Mouse (Mus musculus): ENCODE measurements around the gene Rps18.
"Not testable (repeated sequence)": the region's sequence is repeated elsewhere in the genome, so short reads cannot be mapped to it uniquely, and the experiment has no call there.

DNA sequence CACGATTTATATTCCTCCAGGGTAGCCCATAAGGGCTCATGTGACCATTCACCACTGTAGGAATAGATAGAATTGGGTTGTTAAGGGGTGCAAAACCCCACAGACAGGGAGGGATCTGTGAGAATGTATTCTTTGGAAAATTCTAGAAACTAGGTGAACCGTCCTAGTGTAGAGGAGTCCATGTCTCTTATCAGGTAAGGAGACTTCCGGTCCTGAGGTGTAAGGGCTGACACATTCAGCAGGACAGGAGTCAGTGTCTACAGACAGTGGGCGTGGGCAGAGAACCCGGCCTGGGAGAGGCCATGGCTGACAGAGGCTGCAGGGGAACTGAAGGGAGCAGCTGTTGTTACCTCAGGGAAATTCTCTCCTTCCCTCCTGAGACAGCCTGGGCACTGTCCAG lies 42.9 kb upstream of the Rps18 start:
- TF ChIP-seq EP300 (IDR thresholded peaks at IDR 0.05; ENCODE audit: low read depth in 1 of 2, low read length in 2 of 2); POLR2AphosphoS5 (IDR thresholded peaks at IDR 0.05; ENCODE audit: borderline replicate concordance, low read depth, low read length); CTCF (IDR thresholded peaks at IDR 0.05 in 2 of 3, conservative IDR thresholded peaks at IDR 0.05 in 1 of 3; ENCODE audit: control insufficient read depth in 1 of 3, insufficient read depth in 1 of 3, low read depth in 2 of 3, low read length in 3 of 3, poor library complexity in 1 of 3, severe bottlenecking in 1 of 3); GABPA (IDR thresholded peaks at IDR 0.05; ENCODE audit: low read depth, low read length); NRF1 (IDR thresholded peaks at IDR 0.05; ENCODE audit: insufficient read depth, low read depth, low read length, poor library complexity, severe bottlenecking): not testable (repeated sequence)

Data from MEL (cell line).